Mouse (Mus musculus) erythroblast, embryonic 14.5 days (primary cell): ENCODE results near the gene Diaph2. TPM values are rescaled to one million over a fixed set of nuclear protein-coding genes. Genes with fewer than 3 reads are reported as not detected.
A peak's percentile ranks its signal among the peaks of the same experiment; 100 is the strongest.

Experiments used
- H3K27me3 ChIP-seq: 2 replicates; pipeline ENCODE4 v1.6.1; 2012; ENCODE audit warnings: inconsistent platforms; ENCODE audit not compliant: control insufficient read depth
- H3K36me3 ChIP-seq: 2 replicates; pipeline ENCODE4 v1.6.1; 2012; ENCODE audit warnings: mild to moderate bottlenecking, inconsistent platforms; ENCODE audit not compliant: control insufficient read depth
- H3K4me1 ChIP-seq: 2 replicates; pipeline ENCODE4 v1.6.1; 2012; ENCODE audit warnings: inconsistent platforms; ENCODE audit not compliant: control insufficient read depth
- H3K4me3 ChIP-seq: replicated peaks from 2 replicates; pipeline ENCODE3; 2012; ENCODE audit warnings: moderate library complexity, mild to moderate bottlenecking, inconsistent platforms
- H3K9me3 ChIP-seq: 2 replicates; pipeline ENCODE4 v1.6.1; 2012; ENCODE audit warnings: low read length, inconsistent platforms, mixed read lengths; ENCODE audit not compliant: control insufficient read depth
- GATA1 ChIP-seq: IDR thresholded peaks from 2 replicates; pipeline ENCODE4 v1.6.1; 2012; ENCODE audit warnings: low read length, inconsistent platforms, mixed read lengths
- TAL1 ChIP-seq: IDR thresholded peaks from 3 replicates; pipeline ENCODE4 v1.6.1; 2012; ENCODE audit warnings: low read length, inconsistent platforms, mixed read lengths
- polyA plus RNA-seq: library from polyadenylated mRNA; stranded (reverse); fragments of >175 nt; gene quantifications from 2 replicates; pipeline ENCODE4 v1.2.3, GENCODE M21; 2012

Gene Diaph2
- 0.05 TPM in 1 of 2 replicates, not detected in the other for polyA plus RNA-seq

DNA sequence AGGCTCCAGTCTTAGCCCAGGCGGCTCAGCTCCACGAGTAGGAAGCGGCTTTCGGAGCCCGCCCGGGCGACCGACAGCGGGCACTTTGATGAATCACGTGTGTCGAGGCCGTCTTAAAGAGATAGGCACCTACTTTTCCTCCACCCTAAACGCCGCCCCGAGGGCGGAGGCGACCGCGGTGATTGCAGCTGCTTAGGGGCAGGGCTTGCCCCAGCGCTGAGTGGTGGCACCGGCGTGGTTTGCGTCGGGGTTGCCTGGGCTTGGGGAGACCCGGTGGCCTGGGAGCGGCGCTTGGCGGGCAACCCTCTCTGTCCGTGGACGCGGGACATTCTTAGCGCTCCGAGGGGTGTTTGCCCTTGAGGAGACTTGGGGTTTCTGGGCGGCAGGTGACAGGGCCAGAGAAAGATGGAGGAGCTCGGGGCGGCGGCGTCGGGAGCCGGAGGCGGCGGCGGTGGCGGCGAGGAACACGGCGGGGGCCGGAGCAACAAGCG lies at the start of gene Diaph2:
Gene Diaph2 (plus strand): TSS at position 172 of the 491 bp plus-strand sequence.
- H3K4me1 ChIP-seq, result no peaks in the 10 kb centered on the region
- H3K9me3 ChIP-seq, result peaks cover 5% of the 10 kb centered on the region
- no peaks in the 10 kb centered on the region for H3K36me3 ChIP-seq
- TF ChIP-seq GATA1 (no peak), TAL1 (no peak)
- peaks cover 20% of the 10 kb centered on the region for H3K27me3 ChIP-seq
- peak within 1 kb of the TSS; percentile 51 for H3K4me3 ChIP-seq

DNA sequence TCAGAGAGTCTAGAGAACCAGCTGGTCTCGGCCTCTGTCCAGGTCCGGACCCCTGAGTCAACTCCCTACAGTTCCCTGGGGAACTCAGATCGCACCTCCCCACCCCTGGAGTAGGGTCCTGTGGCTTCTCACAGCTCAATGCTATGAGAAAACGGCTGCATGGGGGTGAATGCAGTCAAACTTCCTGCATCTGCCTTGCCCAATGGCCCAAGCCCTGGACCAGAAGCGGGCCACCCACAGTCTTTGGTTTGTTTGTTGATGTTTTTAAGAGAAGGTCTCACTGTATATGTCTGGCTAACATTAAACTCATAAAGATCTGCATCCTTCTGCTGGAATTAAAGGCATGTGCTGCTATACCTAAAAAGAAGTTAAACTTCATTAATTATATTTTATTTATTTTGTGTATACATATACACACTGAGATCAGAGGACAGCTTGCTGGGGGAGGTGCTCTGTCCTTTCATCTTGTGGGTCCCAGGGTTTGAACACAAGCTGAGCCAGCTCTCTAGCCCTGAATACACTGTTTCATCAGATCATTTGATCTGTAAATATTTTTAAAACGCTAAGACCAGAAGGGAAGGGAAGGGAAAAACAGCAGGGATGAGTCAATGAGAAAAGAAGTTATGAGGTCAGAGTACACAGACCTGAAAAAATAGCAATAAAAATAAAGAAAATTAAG lies 47.8 kb upstream of the Diaph2 start:
- Histone ChIP-seq H3K27me3 (no peaks in the 10 kb centered on the region), H3K4me1 (no peaks in the 10 kb centered on the region), H3K36me3 (no peaks in the 10 kb centered on the region), H3K4me3 (no peak overlapping the region), H3K9me3 (no peaks in the 10 kb centered on the region; the same call in 1 of the 2 replicates)
- TF ChIP-seq GATA1, result no peak
- no peak for TF ChIP-seq TAL1

DNA sequence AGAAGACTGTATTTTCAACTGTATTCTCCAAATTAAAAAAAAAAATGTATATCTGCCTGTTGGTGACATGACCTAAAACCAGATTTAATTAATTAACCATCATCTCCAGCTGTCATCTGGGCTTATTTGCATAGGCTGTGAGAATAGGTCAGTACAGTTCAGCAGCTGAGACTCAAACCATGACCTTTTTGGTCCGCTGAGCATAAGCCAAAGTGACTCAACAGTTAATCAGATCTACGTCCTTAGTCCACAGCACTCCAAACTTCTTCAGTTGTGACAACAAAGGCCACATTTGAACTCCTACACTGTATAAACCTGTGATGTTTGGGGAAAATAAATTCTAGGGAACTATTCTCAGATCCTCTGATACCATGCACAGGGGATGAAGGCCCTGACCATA lies 39.9 kb upstream of the Diaph2 start:
- Histone ChIP-seq H3K4me3 (no peak overlapping the region), H3K4me1 (no peaks in the 10 kb centered on the region), H3K9me3 (no peaks in the 10 kb centered on the region; the same call in 1 of the 2 replicates), H3K36me3 (no peaks in the 10 kb centered on the region), H3K27me3 (no peaks in the 10 kb centered on the region)
- no peak for TF ChIP-seq TAL1
- no peak for TF ChIP-seq GATA1

DNA sequence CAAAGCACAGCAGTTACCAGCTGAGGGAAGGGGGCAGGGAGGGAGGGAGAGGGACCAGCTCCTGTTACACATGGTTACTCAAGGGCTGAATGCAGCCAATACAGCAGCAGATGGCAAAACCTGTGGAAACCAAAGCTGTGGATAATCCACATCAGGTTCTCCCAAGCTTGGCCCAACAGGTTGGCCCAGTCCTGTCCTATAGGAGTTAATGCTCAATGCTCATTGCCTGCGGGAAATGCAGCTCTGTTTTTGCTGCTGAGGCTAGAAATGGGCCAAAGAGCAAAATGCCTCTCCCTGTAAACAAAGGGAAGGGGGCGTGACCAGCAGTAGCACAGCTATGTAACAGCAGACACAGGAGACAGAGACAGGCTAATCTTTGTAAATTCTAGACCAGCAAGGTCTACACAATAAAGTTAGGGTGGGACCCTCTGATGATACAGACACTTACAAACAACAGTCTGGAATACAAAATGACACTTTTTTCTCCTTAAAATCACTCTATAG lies 20.8 kb upstream of the Diaph2 start:
- no peaks in the 10 kb centered on the region for H3K36me3 ChIP-seq
- no peaks in the 10 kb centered on the region for H3K4me1 ChIP-seq
- H3K4me3 ChIP-seq, result no peak overlapping the region
- no peaks in the 10 kb centered on the region for H3K9me3 ChIP-seq
- H3K27me3 ChIP-seq, result no peaks in the 10 kb centered on the region
- TF ChIP-seq GATA1 (no peak), TAL1 (no peak)

DNA sequence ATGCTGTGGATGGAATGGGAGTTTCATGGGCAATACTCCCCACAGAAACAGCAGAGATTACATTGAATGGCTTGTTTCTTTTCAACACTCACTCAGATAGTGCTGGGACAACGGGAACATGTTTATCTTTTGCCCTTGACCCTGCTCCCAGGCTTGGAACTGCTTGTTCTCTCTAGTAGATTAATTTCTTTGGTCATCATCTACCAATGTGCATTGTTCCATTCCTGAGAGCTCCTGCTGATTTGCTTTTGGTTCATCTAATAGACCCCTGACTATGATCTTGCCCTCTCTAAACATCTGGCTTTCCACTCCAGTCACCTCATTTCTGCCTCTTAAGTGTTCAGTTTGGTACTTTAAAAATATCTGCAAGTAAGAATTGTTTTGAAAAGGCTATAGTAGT lies 13.0 kb upstream of the Diaph2 start:
- Histone ChIP-seq H3K36me3 (no peaks in the 10 kb centered on the region), H3K9me3 (no peaks in the 10 kb centered on the region), H3K4me3 (no peak overlapping the region), H3K4me1 (no peaks in the 10 kb centered on the region), H3K27me3 (no peaks in the 10 kb centered on the region)
- TF ChIP-seq TAL1, result no peak
- TF ChIP-seq GATA1, result no peak

DNA sequence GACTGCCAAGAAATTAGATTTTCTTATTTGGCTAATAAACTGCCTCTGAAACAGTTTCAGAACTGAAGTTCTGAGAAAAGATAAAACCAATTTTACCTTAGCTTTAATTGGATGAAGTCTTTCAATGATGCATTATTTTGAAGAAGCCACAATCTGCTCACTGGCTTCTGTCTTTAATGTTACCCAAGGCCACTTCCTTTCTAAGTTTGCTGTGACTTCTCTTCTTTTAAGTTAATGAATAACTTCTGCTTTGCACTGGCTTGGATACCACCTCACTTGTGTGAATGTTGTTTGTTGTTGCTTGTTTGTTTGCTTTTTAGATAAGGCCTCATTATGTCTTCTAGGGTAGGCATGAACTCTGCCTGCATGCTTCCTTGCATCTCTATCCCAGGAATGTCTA lies 10.3 kb upstream of the Diaph2 start:
- H3K27me3 ChIP-seq, result no peaks in the 10 kb centered on the region
- no peaks in the 10 kb centered on the region for H3K9me3 ChIP-seq
- no peak overlapping the region for H3K4me3 ChIP-seq
- TF ChIP-seq GATA1 (no peak), TAL1 (no peak)
- no peaks in the 10 kb centered on the region for H3K4me1 ChIP-seq
- H3K36me3 ChIP-seq, result no peaks in the 10 kb centered on the region

DNA sequence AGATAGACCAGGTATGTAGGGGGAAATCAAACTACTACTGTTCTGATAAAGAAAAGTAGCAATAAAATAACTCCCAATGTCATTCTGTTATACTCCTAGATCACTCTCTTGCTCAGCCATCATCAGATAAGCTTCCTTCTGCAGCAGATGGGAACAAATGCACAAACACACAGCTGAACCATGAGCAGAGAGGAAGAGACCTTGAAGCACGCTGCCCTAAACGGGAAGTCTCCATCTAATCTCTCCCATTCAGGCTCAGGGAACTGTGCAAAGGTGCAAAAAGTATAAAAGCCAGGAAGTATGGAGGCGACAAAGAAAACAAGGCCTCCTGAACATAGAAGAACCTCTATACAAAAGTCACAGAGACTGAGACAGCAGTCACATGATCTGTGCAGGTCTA lies 6.6 kb upstream of the Diaph2 start:
- no peak overlapping the region for H3K4me3 ChIP-seq
- no peaks in the 10 kb centered on the region for H3K36me3 ChIP-seq
- no peaks in the 10 kb centered on the region for H3K27me3 ChIP-seq
- no peaks in the 10 kb centered on the region for H3K9me3 ChIP-seq
- no peaks in the 10 kb centered on the region for H3K4me1 ChIP-seq
- TF ChIP-seq TAL1 (no peak), GATA1 (no peak)

DNA sequence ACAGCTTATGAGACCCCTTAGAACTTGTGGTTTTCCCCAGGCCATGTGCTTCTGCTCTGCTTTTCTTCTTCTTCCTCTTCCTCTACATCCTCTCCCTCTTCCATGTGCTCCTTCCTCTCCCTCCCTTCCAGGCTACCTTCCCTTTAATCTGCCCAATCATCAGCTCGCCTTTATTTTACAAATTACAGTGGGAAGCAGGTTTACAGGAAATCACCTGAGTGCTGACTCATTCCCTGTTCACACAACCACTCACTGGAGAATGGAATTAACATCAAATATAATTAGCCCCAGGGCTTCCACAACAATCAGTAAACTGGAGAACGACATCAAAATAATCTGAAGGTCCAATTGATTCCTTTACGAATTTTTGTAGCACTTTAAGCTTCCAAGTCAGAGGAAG lies 3.6 kb upstream of the Diaph2 start:
- no peaks in the 10 kb centered on the region for H3K4me1 ChIP-seq
- H3K4me3 ChIP-seq, result no peak overlapping the region
- no peaks in the 10 kb centered on the region for H3K36me3 ChIP-seq
- H3K9me3 ChIP-seq, result peaks cover 5% of the 10 kb centered on the region
- peaks cover 19% of the 10 kb centered on the region for H3K27me3 ChIP-seq
- no peak for TF ChIP-seq TAL1
- TF ChIP-seq GATA1, result no peak

DNA sequence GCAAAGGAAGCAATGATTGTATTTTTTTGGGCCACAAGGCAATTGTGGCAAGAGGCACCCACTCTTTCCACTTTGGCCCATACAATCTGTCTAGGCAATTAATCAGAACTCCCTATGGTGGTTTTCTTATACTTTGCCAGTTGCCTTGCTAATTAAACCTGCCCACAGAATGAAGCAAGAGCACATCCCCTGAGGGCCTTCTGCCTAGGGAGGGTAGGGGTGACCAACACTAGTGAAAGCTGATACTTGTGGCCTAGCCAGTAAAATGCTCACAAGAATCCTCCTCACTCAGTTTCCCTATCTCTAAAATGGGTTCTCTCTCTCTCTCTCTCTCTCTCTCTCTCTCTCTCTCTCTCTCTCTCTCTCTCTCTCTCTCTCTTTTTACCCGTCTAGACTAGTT lies 440 bp upstream of the Diaph2 start:
- no peak overlapping the region for H3K4me3 ChIP-seq
- H3K4me1 ChIP-seq, result no peaks in the 10 kb centered on the region
- no peak for TF ChIP-seq GATA1
- peaks cover 20% of the 10 kb centered on the region for H3K27me3 ChIP-seq
- no peaks in the 10 kb centered on the region for H3K36me3 ChIP-seq
- H3K9me3 ChIP-seq, result peaks cover 5% of the 10 kb centered on the region
